Mouse (Mus musculus) neural tube, embryonic 14.5 days (tissue): ENCODE measurements around the gene L3mbtl1. TPM values are rescaled to one million over a fixed set of nuclear protein-coding genes. Genes with fewer than 3 reads are reported as not detected.
A peak's percentile ranks its signal among the peaks of the same experiment; 100 is the strongest.

Source experiments
- ATAC-seq: fragments of 200-750 bp; cut with Nextera tagmentation; 2 replicates; pipeline ENCODE4 v1.8.0; 2017; ENCODE audit warnings: low read depth, mild to moderate bottlenecking, moderate TSS enrichment, moderate library complexity
- H3K27ac ChIP-seq: fragments of 300-500 bp; sonication (generic); 2 replicates; pipeline ENCODE4 v1.5.1; 2014; ENCODE audit warnings: low read depth, mild to moderate bottlenecking, control low read depth, low read length, moderate library complexity, mixed read lengths
- H3K27me3 ChIP-seq: fragments of 300-500 bp; sonication (generic); 2 replicates; pipeline ENCODE4 v1.6.1; 2014; ENCODE audit warnings: low read length; ENCODE audit not compliant: control insufficient read depth, insufficient read depth
- H3K36me3 ChIP-seq: fragments of 300-500 bp; sonication (generic); 2 replicates; pipeline ENCODE4 v1.6.1; 2014; ENCODE audit warnings: low read length, mixed read lengths; ENCODE audit not compliant: control insufficient read depth, insufficient read depth
- H3K4me1 ChIP-seq: fragments of 300-500 bp; sonication (generic); 2 replicates; pipeline ENCODE4 v1.6.1; 2014; ENCODE audit warnings: low read length; ENCODE audit not compliant: control insufficient read depth, insufficient read depth
- H3K4me2 ChIP-seq: fragments of 300-500 bp; sonication (generic); 2 replicates; pipeline ENCODE4 v1.6.1; 2014; ENCODE audit warnings: mild to moderate bottlenecking, low read depth, low read length, control low read depth
- H3K4me3 ChIP-seq: fragments of 300-500 bp; sonication (generic); 2 replicates; pipeline ENCODE4 v1.5.1; 2014; ENCODE audit warnings: low read depth, low read length, control low read depth, mixed read lengths
- H3K9ac ChIP-seq: fragments of 300-500 bp; sonication (generic); replicated peaks from 2 replicates; pipeline ENCODE4 v1.6.1; 2014; ENCODE audit warnings: low read depth, mild to moderate bottlenecking, control low read depth, low read length, mixed read lengths
- H3K9me3 ChIP-seq: fragments of 300-500 bp; sonication (generic); 2 replicates; pipeline ENCODE4 v1.6.1; 2016; ENCODE audit warnings: low read length; ENCODE audit not compliant: control insufficient read depth
- WGBS: fragments of 180-500 bp; shearing (Covaris S2); extraction: QIAGEN DNeasy Blood & Tissue Kit; methylation state at CpG from one replicate; pipeline ENCODE4 v1.1.7; 2014; 5-methylcytosine and 5-hydroxymethylcytosine counted together
- polyA plus RNA-seq: library from polyadenylated mRNA; unstranded; fragments of >200 nt; fragmentation: Nextera tagmentation; extraction: Ambion mirVana; gene quantifications from 2 replicates; pipeline ENCODE4 v1.2.1, GENCODE M21; 2014

Gene L3mbtl1
- polyA plus RNA-seq, 1 experiment from 2014 or later, result 4.0 TPM

DNA sequence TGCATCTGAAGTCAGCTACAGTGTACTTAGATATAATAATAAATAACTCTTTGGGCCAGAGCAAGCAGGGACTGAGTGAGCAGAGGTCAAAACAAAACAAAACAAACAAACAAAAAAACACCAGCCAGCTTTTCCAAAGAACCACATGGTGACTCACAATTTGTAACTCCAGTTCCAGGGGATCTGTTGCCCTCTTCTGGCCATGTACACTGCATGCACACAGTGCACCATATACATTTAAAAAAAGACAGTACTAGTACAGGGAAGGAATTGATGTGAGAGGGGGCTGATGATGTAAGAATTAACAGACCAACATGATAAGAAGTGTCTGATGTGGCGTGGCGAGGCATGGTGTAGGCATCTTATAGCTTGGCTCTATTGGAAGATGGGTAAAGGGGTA is 13.6 kb downstream of the L3mbtl1 start:
- no peaks in the 10 kb centered on the region for H3K36me3 ChIP-seq
- H3K4me2 ChIP-seq, result no peak overlapping the region
- WGBS, result 96% methylated on average over 2 of the region's 2 CpGs

DNA sequence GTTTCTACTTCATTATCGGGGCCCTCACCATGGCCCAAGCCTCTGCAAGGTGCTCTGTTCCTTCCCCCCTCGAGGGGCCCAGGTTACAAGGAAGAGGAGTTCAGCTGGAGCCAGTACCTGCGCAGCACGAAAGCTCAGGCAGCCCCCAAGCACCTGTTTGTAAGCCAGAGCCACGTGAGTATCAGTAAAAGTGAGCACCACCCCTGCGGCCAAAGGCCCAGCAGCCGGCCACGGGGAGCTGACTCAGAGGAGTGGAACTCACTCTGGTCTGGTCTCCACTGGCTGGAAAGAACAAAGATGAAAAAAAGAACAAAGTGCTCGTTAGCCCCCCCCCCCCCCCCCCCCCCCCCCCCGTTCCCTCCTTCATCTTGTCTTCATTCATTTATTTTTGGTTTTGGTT is 18.0 kb downstream of the L3mbtl1 start:
- ATAC-seq, result no peak
- no peak overlapping the region for H3K4me2 ChIP-seq
- no peaks in the 10 kb centered on the region for H3K9me3 ChIP-seq
- no peaks in the 10 kb centered on the region for H3K4me1 ChIP-seq
- H3K27me3 ChIP-seq, result no peaks in the 10 kb centered on the region
- 79% methylated on average over 8 of the region's 10 CpGs for WGBS
- no peak overlapping the region for H3K9ac ChIP-seq
- H3K4me3 ChIP-seq, result no peak overlapping the region
- H3K36me3 ChIP-seq, result no peaks in the 10 kb centered on the region
- no peak overlapping the region for H3K27ac ChIP-seq

More for the DNA sequence above, 13.6 kb downstream of the L3mbtl1 start:
- Histone ChIP-seq H3K4me3 (no peak overlapping the region), H3K4me1 (no peaks in the 10 kb centered on the region), H3K9ac (no peak overlapping the region), H3K27ac (no peak overlapping the region), H3K27me3 (no peaks in the 10 kb centered on the region), H3K9me3 (no peaks in the 10 kb centered on the region)
- no peak for ATAC-seq

DNA sequence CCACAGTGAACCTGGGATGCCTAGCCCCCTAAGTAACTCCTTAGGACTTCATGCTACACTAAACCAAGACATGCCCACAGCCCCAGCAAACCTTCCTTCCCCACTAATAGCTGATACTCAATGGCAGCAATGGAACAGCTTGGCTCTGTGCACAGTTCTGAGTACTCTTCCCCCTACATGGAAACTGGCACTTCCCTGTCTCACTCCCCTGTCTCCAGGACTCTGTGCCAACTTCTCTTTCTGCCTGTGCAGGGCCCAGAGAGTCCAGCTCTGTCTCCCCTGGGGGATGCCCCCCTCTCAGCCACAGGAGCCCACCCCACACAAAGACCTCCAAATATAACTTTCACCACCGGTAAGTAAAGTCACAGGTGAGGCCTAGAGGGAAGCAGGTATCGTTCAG is 23.5 kb downstream of the L3mbtl1 start:
- 90% methylated on average over 2 of the region's 2 CpGs for WGBS
- Histone ChIP-seq H3K27ac (no peak overlapping the region), H3K4me3 (no peak overlapping the region), H3K27me3 (no peaks in the 10 kb centered on the region), H3K4me1 (no peaks in the 10 kb centered on the region), H3K36me3 (no peaks in the 10 kb centered on the region), H3K9me3 (no peaks in the 10 kb centered on the region), H3K9ac (no peak overlapping the region), H3K4me2 (no peak overlapping the region)
- no peak for ATAC-seq

DNA sequence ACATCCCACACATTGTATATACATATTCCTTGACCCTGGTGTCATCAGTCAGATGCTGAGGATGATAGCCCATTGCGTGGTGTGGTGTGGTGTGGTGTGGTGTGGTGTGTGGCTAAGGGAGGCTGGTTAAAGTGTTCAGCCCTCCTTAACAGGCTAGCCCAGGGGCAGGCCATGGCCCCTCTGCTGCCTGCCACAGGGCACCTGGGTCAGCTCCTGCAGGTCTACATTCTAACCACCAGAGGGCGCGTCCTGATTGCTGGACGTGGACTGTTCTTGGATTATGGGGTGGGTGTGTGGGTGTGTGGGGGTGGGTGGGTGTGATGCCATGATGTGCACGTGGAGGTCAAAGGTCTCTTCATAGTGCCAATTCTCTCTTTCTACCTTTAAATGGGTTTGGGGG is 25.1 kb downstream of the L3mbtl1 start:
- Histone ChIP-seq H3K4me2 (no peak overlapping the region), H3K9ac (no peak overlapping the region), H3K9me3 (no peaks in the 10 kb centered on the region), H3K4me3 (no peak overlapping the region), H3K27ac (no peak overlapping the region), H3K27me3 (no peaks in the 10 kb centered on the region), H3K36me3 (no peaks in the 10 kb centered on the region), H3K4me1 (no peaks in the 10 kb centered on the region)
- peak; percentile 58; the same call in 1 of the 2 replicates for ATAC-seq
- 7% methylated on average over 5 of the region's 5 CpGs for WGBS

DNA sequence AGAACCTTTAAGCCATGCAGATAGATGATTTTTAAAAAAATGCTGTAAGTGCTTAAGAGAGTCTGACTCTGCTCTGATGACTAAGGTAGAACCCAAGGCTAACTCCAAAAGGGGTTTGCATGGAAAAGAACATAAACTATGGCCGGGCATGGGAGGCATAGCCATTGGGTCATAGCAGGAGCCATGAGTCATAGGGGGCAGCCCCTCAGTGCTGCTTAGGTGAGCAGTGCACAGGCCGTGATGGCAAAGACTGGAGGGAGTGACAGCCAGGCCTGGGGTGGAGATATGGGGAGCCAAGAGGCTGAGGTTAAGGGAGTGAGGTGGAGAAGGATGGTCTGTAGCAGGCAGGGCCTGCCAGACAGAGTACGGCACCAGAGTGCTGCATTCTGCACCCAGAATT is 25.8 kb downstream of the L3mbtl1 start:
- H3K4me1 ChIP-seq, result no peaks in the 10 kb centered on the region
- no peak overlapping the region for H3K9ac ChIP-seq
- H3K4me3 ChIP-seq, result no peak overlapping the region
- H3K27me3 ChIP-seq, result no peaks in the 10 kb centered on the region
- WGBS, result 82% methylated on average over 3 of the region's 3 CpGs
- no peaks in the 10 kb centered on the region for H3K9me3 ChIP-seq
- no peaks in the 10 kb centered on the region for H3K36me3 ChIP-seq
- H3K4me2 ChIP-seq, result no peak overlapping the region
- H3K27ac ChIP-seq, result no peak overlapping the region
- no peak for ATAC-seq

DNA sequence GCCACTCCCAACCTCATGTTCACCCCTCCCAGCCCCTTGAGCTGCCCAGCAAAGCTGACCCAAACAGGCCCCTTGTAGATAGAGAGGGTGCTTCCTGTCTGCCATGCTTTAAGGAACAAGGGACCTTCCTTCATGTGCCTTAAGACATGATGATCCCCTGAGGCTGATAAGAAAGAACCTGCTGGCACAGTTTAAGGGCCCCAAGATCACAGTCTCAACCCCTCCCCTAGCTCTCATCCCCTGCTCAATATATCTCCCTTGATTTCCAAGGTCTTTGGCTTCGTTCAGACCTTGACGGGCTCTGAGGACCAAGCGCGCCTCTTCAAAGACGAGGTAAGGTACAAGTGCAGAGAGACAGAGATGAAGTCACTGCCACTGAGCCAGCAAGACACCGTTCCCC is 27.6 kb downstream of the L3mbtl1 start:
- H3K27me3 ChIP-seq, result no peaks in the 10 kb centered on the region
- no peak overlapping the region for H3K4me3 ChIP-seq
- no peaks in the 10 kb centered on the region for H3K36me3 ChIP-seq
- ATAC-seq, result no peak
- H3K9me3 ChIP-seq, result no peaks in the 10 kb centered on the region
- no peak overlapping the region for H3K4me2 ChIP-seq
- WGBS, result 86% methylated on average over 6 of the region's 6 CpGs
- H3K9ac ChIP-seq, result no peak overlapping the region
- no peak overlapping the region for H3K27ac ChIP-seq
- no peaks in the 10 kb centered on the region for H3K4me1 ChIP-seq

DNA sequence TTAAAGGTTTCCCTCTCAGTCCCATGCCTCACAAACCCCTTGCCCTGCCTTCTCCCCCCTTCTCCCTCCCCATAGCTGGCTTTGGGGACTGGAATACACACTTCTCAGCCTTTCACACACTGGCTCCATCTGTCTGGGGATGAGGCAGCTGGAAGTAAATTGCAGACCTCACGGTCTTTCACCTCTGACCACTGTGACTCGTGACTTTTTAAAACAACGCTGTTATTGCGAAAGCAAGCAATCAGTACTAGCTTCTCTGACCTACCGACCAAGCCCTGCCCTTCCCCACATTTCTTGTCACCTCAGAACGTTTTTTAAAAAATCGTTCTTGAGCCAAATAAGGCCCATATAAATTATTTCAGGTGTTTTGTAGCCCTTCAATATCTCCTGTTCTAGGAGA is 29.5 kb downstream of the L3mbtl1 start:
- Histone ChIP-seq H3K27ac (no peak overlapping the region), H3K36me3 (no peaks in the 10 kb centered on the region), H3K4me2 (no peak overlapping the region), H3K27me3 (no peaks in the 10 kb centered on the region), H3K4me1 (no peaks in the 10 kb centered on the region), H3K9me3 (no peaks in the 10 kb centered on the region), H3K4me3 (no peak overlapping the region), H3K9ac (no peak overlapping the region)
- no peak for ATAC-seq
- 54% methylated on average over 7 of the region's 7 CpGs for WGBS

DNA sequence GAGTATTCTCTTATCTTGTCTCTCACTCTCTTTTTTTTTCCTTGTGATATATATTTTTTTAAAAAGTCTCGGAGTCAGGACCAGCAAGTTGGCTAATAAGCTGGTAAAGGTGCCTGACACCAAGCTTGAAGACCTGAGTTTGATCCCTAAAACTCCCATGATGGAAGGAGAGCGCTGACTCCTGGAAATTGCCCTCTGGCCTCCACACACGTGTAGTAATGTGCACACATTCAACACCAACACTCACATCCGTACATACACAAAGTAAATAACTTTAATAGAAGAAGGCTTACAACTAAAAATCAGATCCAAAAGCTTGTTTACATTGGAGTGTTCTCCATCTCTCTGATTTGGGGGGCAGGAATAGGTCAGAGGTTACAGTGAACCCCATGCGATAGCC is 29.9 kb downstream of the L3mbtl1 start:
- H3K4me2 ChIP-seq, result no peak overlapping the region
- H3K27ac ChIP-seq, result no peak overlapping the region
- H3K4me3 ChIP-seq, result no peak overlapping the region
- no peak overlapping the region for H3K9ac ChIP-seq
- 72% methylated on average over 5 of the region's 5 CpGs for WGBS
- H3K4me1 ChIP-seq, result no peaks in the 10 kb centered on the region
- no peaks in the 10 kb centered on the region for H3K9me3 ChIP-seq
- ATAC-seq, result no peak
- no peaks in the 10 kb centered on the region for H3K36me3 ChIP-seq
- H3K27me3 ChIP-seq, result no peaks in the 10 kb centered on the region

DNA sequence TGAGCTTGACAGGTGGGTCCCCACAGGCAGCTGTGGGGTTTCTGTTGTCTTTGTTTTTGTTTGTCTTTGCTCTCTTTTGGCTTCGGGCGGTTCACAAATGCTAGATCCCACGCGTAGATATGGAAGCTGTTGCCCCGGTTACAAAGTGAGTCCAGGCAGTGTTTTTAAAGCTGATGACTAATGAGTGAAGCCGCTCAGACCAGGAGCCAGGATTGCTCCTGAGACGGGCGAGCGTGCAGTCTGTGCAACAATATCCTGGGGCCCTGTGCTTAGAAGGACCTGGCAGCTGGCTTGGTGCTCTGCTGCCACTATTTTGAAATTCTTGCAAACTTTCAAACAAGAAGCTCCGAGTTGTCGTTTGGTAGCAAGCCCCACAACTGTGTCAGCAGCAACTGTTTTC is 30.4 kb downstream of the L3mbtl1 start:
- Histone ChIP-seq H3K27ac (no peak overlapping the region), H3K4me1 (no peaks in the 10 kb centered on the region), H3K27me3 (no peaks in the 10 kb centered on the region), H3K4me3 (no peak overlapping the region), H3K36me3 (no peaks in the 10 kb centered on the region), H3K9ac (no peak overlapping the region), H3K9me3 (no peaks in the 10 kb centered on the region), H3K4me2 (no peak overlapping the region)
- no peak for ATAC-seq
- 19% methylated on average over 11 of the region's 11 CpGs for WGBS
